Mouse (Mus musculus) C3H10T1/2 (cell line): Measurements from ENCODE around the gene Rce1. TPM values are rescaled to one million over a fixed set of nuclear protein-coding genes. Genes with fewer than 3 reads are reported as not detected.

Experiments
- polyA plus RNA-seq, 2 experiments: library from polyadenylated mRNA; unstranded; fragments of >200 nt; fragmentation: generic; extraction: Trizol; gene quantifications; one replicate each; pipeline ENCODE4 v1.2.1; 2012; ENCODE audit warnings: missing spikeins in 2 of 2

The Rce1 gene
- polyA plus RNA-seq = 10 to 100 TPM; 48.3 to 55.2 TPM

DNA sequence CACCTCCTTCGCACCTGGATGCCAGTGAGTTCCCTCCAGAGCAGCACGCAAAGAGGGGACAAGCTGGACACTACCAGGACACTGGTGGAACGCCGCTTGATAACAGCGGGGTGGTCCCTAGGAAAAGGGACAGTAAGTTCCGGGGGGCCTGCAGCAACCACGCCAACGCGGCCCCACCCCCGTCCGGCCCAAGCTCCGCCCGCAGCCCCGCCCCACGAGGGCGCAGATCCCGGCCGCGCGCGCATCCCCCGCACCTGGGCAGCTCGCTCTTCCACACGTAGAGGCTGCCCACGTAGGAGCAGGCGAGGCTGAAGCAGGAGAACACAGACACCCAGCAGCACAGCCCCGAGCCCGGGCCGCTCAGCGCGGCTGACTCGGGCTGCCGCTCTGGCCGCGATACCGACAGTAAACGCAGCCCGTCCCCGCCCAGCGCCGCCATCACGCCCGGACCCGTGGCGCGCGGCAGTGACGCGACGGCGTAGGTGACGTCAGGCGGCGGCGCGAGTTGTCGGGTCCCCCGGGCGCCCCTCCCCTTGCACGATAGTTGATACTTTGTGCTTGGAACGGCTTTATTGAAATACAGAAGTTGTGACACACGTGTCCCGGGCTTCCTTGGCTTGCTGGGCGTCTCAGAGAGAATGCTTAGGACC lies at the start of gene Rce1:
TSS of gene Rce1 (minus strand) at position 463 of the 650 bp plus-strand sequence.

GRCm38 (mm10) chr19:4615151-4616093 lies 10.0 kb downstream of the Rce1 start, which contains the start of gene Lrfn4:
Gene Lrfn4 (minus strand): TSS chr19:4615667.

Other genes with a start within 250 kb of the Rce1 start
- gene Kdm2a, start 227.4 kb downstream of the Rce1 start, polyA plus RNA-seq = 10 to 100 TPM in 1 of 2 experiments, 1 to 10 TPM in 1; 3.2 to 33.4 TPM
- 10 to 100 TPM; 48.3 to 66.3 TPM for gene Rhod, start 186.2 kb downstream of the Rce1 start, polyA plus RNA-seq
- 1 to 10 TPM; 1.6 TPM for gene Syt12, start 148.2 kb downstream of the Rce1 start, polyA plus RNA-seq
- under 1 TPM in 1 of 2 experiments, not detected in 1; 0.09 TPM for gene 2010003K11Rik, start 127.1 kb downstream of the Rce1 start, polyA plus RNA-seq
- gene Pcx, start 115.2 kb downstream of the Rce1 start, polyA plus RNA-seq = 10 to 100 TPM; 15.5 to 38.7 TPM
- gene Lrfn4, start 10.0 kb downstream of the Rce1 start, polyA plus RNA-seq = 10 to 100 TPM; 35.2 to 47.0 TPM
- gene Gm960, start 73.0 kb upstream of the Rce1 start, polyA plus RNA-seq = 1 to 10 TPM in 1 of 2 experiments, under 1 TPM in 1; 0.51 to 2.9 TPM
- under 1 TPM; 0.05 to 0.13 TPM for gene Sptbn2, start 85.5 kb upstream of the Rce1 start, polyA plus RNA-seq
- 10 to 100 TPM in 1 of 2 experiments, 1 to 10 TPM in 1; 3.3 to 22.9 TPM for gene Rbm4b, start 130.9 kb upstream of the Rce1 start, polyA plus RNA-seq
- 10 to 100 TPM; 17.8 to 38.0 TPM for gene Rbm4, start 168.3 kb upstream of the Rce1 start, polyA plus RNA-seq
- gene Gm21992, start 186.0 kb upstream of the Rce1 start, polyA plus RNA-seq = 10 to 100 TPM; 23.3 to 28.1 TPM
- 10 to 100 TPM; 48.9 to 59.1 TPM for gene Rbm14, start 186.0 kb upstream of the Rce1 start, polyA plus RNA-seq
- gene Ccs, start 213.7 kb upstream of the Rce1 start, polyA plus RNA-seq = 100 to 1,000 TPM in 1 of 2 experiments, 10 to 100 TPM in 1; 60.9 to 102 TPM
- gene Ccdc87, start 213.7 kb upstream of the Rce1 start, polyA plus RNA-seq = under 1 TPM; 0.02 to 0.20 TPM
- 1 to 10 TPM in 1 of 2 experiments, under 1 TPM in 1; 0.18 to 2.1 TPM for gene Ctsf, start 229.5 kb upstream of the Rce1 start, polyA plus RNA-seq